Mouse (Mus musculus) embryo, embryonic 10 days (tissue): ENCODE data around the gene Gm10972.
A peak's percentile ranks its signal among the peaks of the same experiment; 100 is the strongest.
"Not testable (repeated sequence)": the region's sequence is repeated elsewhere in the genome, so short reads cannot be mapped to it uniquely, and the experiment has no call there.

Source experiments
- DNase-seq: peaks from one replicate; pipeline ENCODE4 v3.0.0-alpha.2; 2015; ENCODE audit warnings: low spot score

Gene Gm10972

GRCm38 (mm10) chr3:94642495-94643162, at the start of gene Gm10972:
Gene Gm10972 (plus strand): TSS chr3:94643112.
- DNase-seq = not testable (repeated sequence)

GRCm38 (mm10) chr3:94595871-94596287, 47.0 kb upstream of the Gm10972 start:
- no peak for DNase-seq

DNA sequence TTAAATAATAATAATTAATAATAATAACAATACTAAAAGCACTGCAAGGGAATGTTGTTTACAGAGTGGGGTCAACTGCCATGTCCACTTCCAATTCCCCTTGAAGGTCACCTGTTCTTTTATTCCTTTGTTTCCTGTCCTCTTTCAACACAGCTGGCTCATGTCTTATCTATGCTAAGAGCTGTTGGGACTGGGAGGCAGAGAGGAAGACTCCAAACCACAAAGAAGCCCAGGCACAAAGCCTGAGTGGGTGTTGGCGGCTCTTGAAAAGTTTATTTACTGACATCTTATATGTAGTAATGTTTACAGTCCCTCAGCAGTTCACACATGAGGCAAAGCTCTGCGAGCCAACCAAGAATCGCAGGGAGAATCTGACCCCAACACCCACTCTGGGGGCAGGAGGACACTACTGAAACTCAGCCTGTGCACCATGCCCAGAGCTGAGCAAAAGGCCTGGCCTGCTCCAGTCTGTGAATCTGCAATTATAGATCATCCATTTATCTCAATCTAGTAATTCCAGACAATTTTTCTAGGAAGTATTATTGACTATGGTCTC, 45.6 kb upstream of the Gm10972 start:
- no peak for DNase-seq

DNA sequence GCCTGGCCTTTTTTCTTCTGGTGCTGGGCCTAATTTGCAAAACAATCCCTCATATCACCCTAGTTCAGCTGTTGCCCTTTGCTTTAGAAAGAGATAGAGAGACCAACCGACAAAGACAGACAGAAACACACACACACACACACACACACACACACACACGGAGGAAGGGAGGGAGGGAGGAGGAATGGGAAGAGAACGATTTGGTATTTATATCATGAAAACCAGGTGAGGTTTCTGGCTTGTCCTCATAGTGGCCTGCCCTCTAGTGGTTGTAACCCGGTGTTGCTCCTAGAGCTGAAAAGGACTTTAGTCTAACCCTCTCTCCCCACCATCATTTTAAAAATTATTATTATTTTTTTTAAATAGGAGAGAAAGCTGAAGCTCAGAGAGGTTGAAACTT, 41.0 kb upstream of the Gm10972 start:
- peak; percentile 75 for DNase-seq

GRCm38 (mm10) chr3:94609621-94610020, 33.3 kb upstream of the Gm10972 start:
- DNase-seq = no peak

GRCm38 (mm10) chr3:94610581-94610980, 32.3 kb upstream of the Gm10972 start:
- DNase-seq = no peak

DNA sequence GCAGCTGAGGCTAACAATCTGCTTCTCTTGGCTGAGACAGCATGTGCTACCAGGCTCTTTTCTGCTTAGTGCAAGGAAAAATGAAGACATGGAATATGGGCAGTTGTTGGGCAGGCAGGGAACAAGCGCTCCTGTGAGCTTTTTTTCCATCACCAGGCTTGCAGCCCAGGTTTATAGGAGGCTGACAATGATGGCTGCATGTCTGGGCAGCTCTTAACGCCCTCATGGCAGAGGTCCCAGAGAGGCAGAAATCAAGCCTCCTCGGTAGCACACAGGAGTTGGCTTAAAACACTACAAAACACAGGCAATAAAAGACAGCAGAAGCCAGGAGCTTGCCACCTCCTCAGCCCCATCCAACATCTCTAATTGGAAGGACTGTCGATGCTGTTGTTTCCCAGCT, 31.6 kb upstream of the Gm10972 start:
- DNase-seq = no peak

GRCm38 (mm10) chr3:94611834-94612233, 31.1 kb upstream of the Gm10972 start:
- no peak for DNase-seq

DNA sequence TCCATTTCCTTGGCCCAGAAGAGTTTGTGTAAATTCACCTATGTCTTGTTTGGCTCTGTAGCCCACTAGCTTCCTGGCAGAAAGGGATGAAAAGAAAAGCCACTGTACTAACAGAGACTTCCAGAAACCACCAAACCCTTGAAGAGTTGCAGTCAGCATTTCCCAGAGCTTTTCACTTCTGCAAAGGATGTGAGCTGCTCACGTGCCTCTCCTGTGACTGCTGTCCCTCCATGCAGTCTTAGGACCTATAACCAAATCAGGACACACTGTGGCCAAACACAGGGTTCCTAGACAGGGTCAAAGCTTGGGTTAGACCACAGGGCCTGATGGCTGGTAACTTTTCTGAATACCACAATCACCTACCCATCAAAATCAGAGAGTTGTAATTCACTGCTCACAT, 30.6 kb upstream of the Gm10972 start:
- DNase-seq = no peak

GRCm38 (mm10) chr3:94613258-94613878, 29.5 kb upstream of the Gm10972 start:
- peak; percentile 28 for DNase-seq

- DNase-seq = peak; percentile 26
Observed at GRCm38 (mm10) chr3:94616717-94617116, 26.2 kb upstream of the Gm10972 start.

DNA sequence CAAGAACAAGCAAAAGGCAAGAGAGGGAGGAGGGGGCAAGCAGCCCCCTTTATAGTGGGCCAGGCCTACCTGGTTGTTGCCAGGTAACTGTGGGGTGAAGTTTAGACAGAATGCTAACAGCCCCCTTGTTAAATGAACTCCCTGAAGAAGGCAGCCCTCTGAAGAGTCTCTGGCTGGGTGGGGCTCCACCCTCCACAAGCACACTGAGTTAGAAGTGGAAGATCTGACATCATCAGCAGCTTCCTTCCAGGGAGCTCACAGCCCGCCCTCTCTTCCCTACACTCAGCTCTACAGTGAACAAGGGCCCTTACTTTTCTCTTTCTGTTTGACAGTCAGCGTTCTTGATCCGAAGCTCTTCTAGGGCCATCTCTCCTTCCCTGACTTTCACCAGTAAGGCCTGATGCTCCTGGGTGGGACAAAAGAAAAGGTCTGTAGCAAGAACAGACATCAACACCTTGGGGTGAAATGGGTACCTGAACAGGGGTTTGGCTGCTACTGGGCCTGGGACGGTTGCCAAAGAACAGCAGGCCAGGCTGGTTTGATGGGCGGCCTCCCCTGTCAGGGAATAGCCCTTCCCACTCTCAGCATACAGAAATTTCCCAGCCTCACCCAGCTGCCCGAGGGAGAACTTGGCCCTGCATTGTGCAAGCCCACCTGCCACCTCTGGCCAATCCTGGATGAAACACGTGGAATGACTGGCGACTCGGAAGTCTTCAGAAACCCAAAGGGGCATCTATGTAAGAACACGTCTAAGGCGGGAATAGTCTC, 21.0 kb upstream of the Gm10972 start:
- no peak for DNase-seq

DNA sequence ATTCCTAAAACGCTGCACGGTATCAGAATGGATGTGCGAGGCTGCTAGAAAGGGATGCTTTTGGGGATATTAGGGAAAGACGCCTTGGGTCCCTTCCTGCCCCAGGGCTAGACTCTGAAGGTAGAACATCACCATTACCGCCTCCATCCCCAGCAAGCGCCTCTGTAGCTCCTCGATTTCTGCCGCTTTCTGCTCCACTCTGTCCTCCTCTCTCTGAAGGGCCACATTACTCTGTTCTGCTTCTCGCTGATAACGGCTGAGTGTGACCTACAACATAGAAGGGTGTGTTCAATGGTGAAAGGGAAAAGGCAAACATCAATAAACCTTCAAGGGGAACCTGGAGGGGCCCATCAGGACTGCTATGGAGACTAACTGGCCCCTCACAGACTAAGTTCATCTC, 20.4 kb upstream of the Gm10972 start:
- DNase-seq = no peak

- DNase-seq = no peak
Observed at GRCm38 (mm10) chr3:94624281-94624680, 18.6 kb upstream of the Gm10972 start.

- DNase-seq = no peak
Observed at GRCm38 (mm10) chr3:94628712-94629111, 14.2 kb upstream of the Gm10972 start.

- no peak for DNase-seq
Observed at GRCm38 (mm10) chr3:94629876-94630275, 13.0 kb upstream of the Gm10972 start.

GRCm38 (mm10) chr3:94648755-94649590, 6.1 kb downstream of the Gm10972 start:
- DNase-seq = peak; percentile 52

- no peak for DNase-seq
Observed at GRCm38 (mm10) chr3:94650409-94650808, 7.5 kb downstream of the Gm10972 start.

DNA sequence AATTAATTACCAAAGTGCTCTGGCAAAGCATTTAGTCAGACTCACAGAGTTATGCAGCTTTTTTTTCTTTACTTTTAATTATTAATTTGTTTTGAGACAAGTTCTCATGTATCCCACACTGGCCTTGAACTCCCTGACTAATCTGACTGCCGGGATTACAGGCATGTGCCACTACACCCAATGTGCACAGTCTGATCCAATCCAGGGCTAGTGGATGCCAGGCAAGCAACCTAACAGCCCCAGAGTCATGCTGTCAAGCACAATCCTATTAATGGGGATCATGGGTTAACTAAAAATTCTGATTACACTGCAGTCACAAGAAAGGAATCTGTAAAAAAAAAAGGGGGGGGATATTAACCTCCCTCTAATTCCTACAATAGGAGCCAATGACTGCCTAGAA, 11.1 kb downstream of the Gm10972 start:
- DNase-seq = not testable (repeated sequence)

DNA sequence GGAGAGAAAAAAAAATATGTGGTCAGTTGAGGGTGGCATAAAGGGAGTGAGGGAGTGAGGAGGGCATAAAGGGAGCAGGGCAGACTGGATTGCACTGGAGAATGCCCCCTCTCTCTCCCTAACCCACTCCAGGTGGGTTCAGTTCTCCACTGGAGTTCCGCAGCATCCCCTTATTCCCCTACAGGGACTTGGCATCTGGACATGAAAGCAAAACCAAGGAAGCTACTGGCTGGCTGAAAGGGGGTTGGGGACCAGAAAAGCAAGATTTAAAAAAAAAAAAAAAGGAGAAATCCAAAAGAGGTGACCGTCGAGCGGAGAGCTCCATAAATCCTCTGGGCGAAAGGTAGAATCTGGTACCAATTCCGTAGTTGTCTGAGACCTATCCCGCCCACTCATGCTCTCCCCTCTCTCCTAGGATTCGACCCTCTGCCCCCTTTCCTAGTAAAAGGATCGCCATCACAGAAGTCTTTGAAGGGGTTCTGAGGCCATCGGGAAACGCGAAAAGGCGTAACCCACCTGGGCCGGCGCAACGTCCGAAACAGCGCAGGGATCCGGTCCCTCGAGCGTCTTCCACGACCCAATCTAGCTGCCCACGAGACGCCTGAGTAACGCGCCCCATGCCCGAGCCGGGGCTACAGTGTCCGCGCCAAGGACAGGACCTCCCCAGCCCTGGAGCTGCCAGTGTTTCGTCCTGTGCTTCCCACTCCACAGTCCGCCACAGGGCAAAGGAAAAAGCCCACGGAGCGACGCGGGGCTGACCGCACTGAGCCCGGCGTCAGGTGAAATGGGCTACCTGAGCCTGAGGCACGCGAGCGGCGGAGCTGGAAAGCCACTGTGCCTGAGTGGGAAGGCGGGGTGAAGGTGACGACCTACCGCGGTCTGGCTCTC, 15.2 kb downstream of the Gm10972 start:
- DNase-seq = not testable (repeated sequence)

- DNase-seq = not testable (repeated sequence)
Observed at GRCm38 (mm10) chr3:94658740-94659095, 15.8 kb downstream of the Gm10972 start, which contains the start of gene Tuft1. Gene Tuft1 (minus strand): TSS chr3:94658872.
